Mouse (Mus musculus) megakaryocyte, embryonic 14.5 days (primary cell): Measurements from ENCODE around the gene Epb41l4b.

Experiments
- FLI1 ChIP-seq: IDR thresholded peaks from 2 replicates; pipeline ENCODE4 v1.6.1; 2012; ENCODE audit warnings: low read length, inconsistent platforms, mixed read lengths
- GATA1 ChIP-seq: IDR thresholded peaks from 3 replicates; pipeline ENCODE4 v1.6.1; 2012; ENCODE audit warnings: mixed read lengths, low read length, inconsistent platforms, borderline replicate concordance

- TF ChIP-seq GATA1 = no peak
- TF ChIP-seq FLI1 = no peak
These were observed 31.2 kb downstream of the Epb41l4b start for GRCm38 (mm10) chr4:57111992-57112540.
